ENCODE assay signal across 8 mouse cellular contexts in genomic region chr3:145964473-145964872, GRCm38 (mm10). TPM values are rescaled to one million over a fixed set of nuclear protein-coding genes. Genes with fewer than 3 reads are reported as not detected.
DNase-seq lines count a peak whose midpoint lies in the region; ATAC-seq lines count a peak whose summit lies in the region.

No protein-coding gene starts in this region.

- no peak overlapping the region for H3K27ac ChIP-seq in forebrain, embryonic 15.5 days (replicated peaks)
- H3K27ac ChIP-seq in intestine, embryonic 15.5 days, result peak overlapping the region; percentile 79
- H3K27ac ChIP-seq in liver, embryonic 16.5 days (ENCODE audit: low read length), result 0 out of 2 replicates have a peak overlapping the region, but pooled peaks have one; percentile 58
- H3K27ac ChIP-seq in neural tube, embryonic 14.5 days (ENCODE audit: low read depth, low read length), result no peak overlapping the region

- H3K36me3 ChIP-seq in forebrain, embryonic 15.5 days, result no peaks in the 10 kb centered on the region
- H3K36me3 ChIP-seq in intestine, embryonic 15.5 days, result no peaks in the 10 kb centered on the region
- H3K36me3 ChIP-seq in liver, embryonic 16.5 days (ENCODE audit: control insufficient read depth, insufficient read depth), result no peaks in the 10 kb centered on the region
- no peaks in the 10 kb centered on the region for H3K36me3 ChIP-seq in neural tube, embryonic 14.5 days (ENCODE audit: control insufficient read depth, insufficient read depth, low read length)

- H3K27me3 ChIP-seq in forebrain, embryonic 15.5 days, result peaks cover 30% of the 10 kb centered on the region
- H3K27me3 ChIP-seq in intestine, embryonic 15.5 days (replicated peaks), result no peaks in the 10 kb centered on the region
- peaks cover 16% of the 10 kb centered on the region for H3K27me3 ChIP-seq in liver, embryonic 16.5 days (ENCODE audit: control insufficient read depth, insufficient read depth, low read depth, low read length)
- peaks cover 14% of the 10 kb centered on the region for H3K27me3 ChIP-seq in neural tube, embryonic 14.5 days (ENCODE audit: control insufficient read depth, insufficient read depth, low read length)

- WGBS in forebrain, embryonic 15.5 days, result 15% methylated on average over 10 of the region's 10 CpGs
- 6% methylated on average over 10 of the region's 10 CpGs for WGBS in intestine, embryonic 15.5 days
- 12% methylated on average over 10 of the region's 10 CpGs for WGBS in liver, embryonic 16.5 days (ENCODE audit: insufficient replicate concordance)
- 16% methylated on average over 10 of the region's 10 CpGs for WGBS in neural tube, embryonic 14.5 days

- H3K4me3 ChIP-seq in forebrain, embryonic 15.5 days, result no peak overlapping the region
- no peak overlapping the region for H3K4me3 ChIP-seq in intestine, embryonic 15.5 days (replicated peaks)
- H3K4me3 ChIP-seq in liver, embryonic 16.5 days (ENCODE audit: low read depth, low read length), result no peak overlapping the region
- H3K4me3 ChIP-seq in neural tube, embryonic 14.5 days (ENCODE audit: low read depth, low read length), result no peak overlapping the region

- no peak for ATAC-seq in forebrain, embryonic 15.5 days (replicated peaks)
- peak; percentile 95 for ATAC-seq in intestine, embryonic 15.5 days
- peak; percentile 37 for ATAC-seq in liver, embryonic 16.5 days (ENCODE audit: low read depth)
- peak; percentile 66; the same call in 1 of the 2 replicates for ATAC-seq in neural tube, embryonic 14.5 days (ENCODE audit: low read depth)

- peak overlapping the region; percentile 24 for H3K4me2 ChIP-seq in forebrain, embryonic 15.5 days (replicated peaks)
- peak overlapping the region; percentile 48 for H3K4me2 ChIP-seq in intestine, embryonic 15.5 days (replicated peaks)
- peak overlapping the region; percentile 10 for H3K4me2 ChIP-seq in liver, embryonic 16.5 days (ENCODE audit: low read depth, low read length)
- H3K4me2 ChIP-seq in neural tube, embryonic 14.5 days (ENCODE audit: low read depth, low read length), result 0 out of 2 replicates have a peak overlapping the region, but pooled peaks have one; percentile 11

- intact Hi-C loops in left cerebral cortex, postnatal 25 days (cut with DNase I), result no loop called here
- intact Hi-C loops in left cerebral cortex, postnatal 14 days (cut with DNase I), result no loop called here

- no peak overlapping the region for H3K9ac ChIP-seq in forebrain, embryonic 15.5 days (replicated peaks)
- H3K9ac ChIP-seq in intestine, embryonic 15.5 days, result no peak overlapping the region
- no peak overlapping the region for H3K9ac ChIP-seq in liver, embryonic 16.5 days (ENCODE audit: low read depth, low read length)
- H3K9ac ChIP-seq in neural tube, embryonic 14.5 days (replicated peaks; ENCODE audit: low read depth, low read length), result no peak overlapping the region

- H3K9me3 ChIP-seq in forebrain, embryonic 15.5 days, result no peaks in the 10 kb centered on the region
- no peaks in the 10 kb centered on the region for H3K9me3 ChIP-seq in intestine, embryonic 15.5 days
- H3K9me3 ChIP-seq in liver, embryonic 16.5 days (replicated peaks; ENCODE audit: control insufficient read depth, low read length), result no peaks in the 10 kb centered on the region
- H3K9me3 ChIP-seq in neural tube, embryonic 14.5 days (ENCODE audit: control insufficient read depth, low read length), result no peaks in the 10 kb centered on the region

- H3K4me1 ChIP-seq in forebrain, embryonic 15.5 days, result peaks cover 17% of the 10 kb centered on the region
- peaks cover 17% of the 10 kb centered on the region for H3K4me1 ChIP-seq in intestine, embryonic 15.5 days (replicated peaks)
- peaks cover 5% of the 10 kb centered on the region; the same call in 1 of the 2 replicates for H3K4me1 ChIP-seq in liver, embryonic 16.5 days (ENCODE audit: control insufficient read depth, low read depth, low read length)
- H3K4me1 ChIP-seq in neural tube, embryonic 14.5 days (ENCODE audit: control insufficient read depth, insufficient read depth, low read length), result no peaks in the 10 kb centered on the region

- peak; percentile 21 for DNase-seq in adipocyte (ENCODE audit: low spot score)
- no peak for DNase-seq in testis, postnatal 14 days (ENCODE audit: low spot score)
- DNase-seq in left cerebral cortex, postnatal 25 days (ENCODE audit: low spot score in 2 of 2), result no peak
- no peak for DNase-seq in left cerebral cortex, postnatal 14 days (ENCODE audit: low spot score in 2 of 2)

RNA-seq across cellular contexts. Expression of gene Syde2, which starts 23.2 kb away (rescaled TPM):
- polyA plus RNA-seq in forebrain, embryonic 15.5 days (2015; fragmentation: Nextera tagmentation; extraction: Ambion mirVana), result 0.50 and 0.65 TPM in 2 replicates
- polyA plus RNA-seq in intestine, embryonic 15.5 days (2015; fragmentation: Nextera tagmentation; extraction: Ambion mirVana), result 1.9 and 2.4 TPM in 2 replicates
- polyA plus RNA-seq in liver, embryonic 16.5 days (2015; fragmentation: Nextera tagmentation; extraction: Ambion mirVana), result 0.44 and 0.68 TPM in 2 replicates
- 0.62 and 1.1 TPM in 2 replicates for polyA plus RNA-seq in neural tube, embryonic 14.5 days (2014; fragmentation: Nextera tagmentation; extraction: Ambion mirVana)
- 1 to 10 TPM; 2.7 to 3.8 TPM for total RNA-seq in left cerebral cortex, postnatal 25 days (2021)
- 1 to 10 TPM; 2.6 to 3.2 TPM for total RNA-seq in left cerebral cortex, postnatal 14 days (2021)

RNA-seq across cellular contexts. Expression of gene 2410004B18Rik, which starts 26.7 kb away (rescaled TPM):
- polyA plus RNA-seq in forebrain, embryonic 15.5 days (2015; fragmentation: Nextera tagmentation; extraction: Ambion mirVana), result 71.1 and 80.1 TPM in 2 replicates
- 48.9 and 55.7 TPM in 2 replicates for polyA plus RNA-seq in intestine, embryonic 15.5 days (2015; fragmentation: Nextera tagmentation; extraction: Ambion mirVana)
- polyA plus RNA-seq in liver, embryonic 16.5 days (2015; fragmentation: Nextera tagmentation; extraction: Ambion mirVana), result 10.4 and 11.1 TPM in 2 replicates
- polyA plus RNA-seq in neural tube, embryonic 14.5 days (2014; fragmentation: Nextera tagmentation; extraction: Ambion mirVana), result 78.1 and 80.3 TPM in 2 replicates
- total RNA-seq in left cerebral cortex, postnatal 25 days (2021), result 10 to 100 TPM; 35.7 to 45.1 TPM
- 10 to 100 TPM; 36.6 to 42.2 TPM for total RNA-seq in left cerebral cortex, postnatal 14 days (2021)

RNA-seq across cellular contexts. Expression of gene Bcl10, which starts 41.9 kb away (rescaled TPM):
- 41.3 and 42.4 TPM in 2 replicates for polyA plus RNA-seq in forebrain, embryonic 15.5 days (2015; fragmentation: Nextera tagmentation; extraction: Ambion mirVana)
- 48.6 and 51.1 TPM in 2 replicates for polyA plus RNA-seq in intestine, embryonic 15.5 days (2015; fragmentation: Nextera tagmentation; extraction: Ambion mirVana)
- 20.3 and 21.5 TPM in 2 replicates for polyA plus RNA-seq in liver, embryonic 16.5 days (2015; fragmentation: Nextera tagmentation; extraction: Ambion mirVana)
- polyA plus RNA-seq in neural tube, embryonic 14.5 days (2014; fragmentation: Nextera tagmentation; extraction: Ambion mirVana), result 34.5 and 40.9 TPM in 2 replicates
- total RNA-seq in left cerebral cortex, postnatal 25 days (2021), result 10 to 100 TPM; 13.0 to 13.7 TPM
- total RNA-seq in left cerebral cortex, postnatal 14 days (2021), result 10 to 100 TPM; 15.0 to 15.2 TPM

Comparison
In these comparisons a context has a peak if more than half of its experiments do, and no peak if none do; other contexts are left out.
1. H3K27ac ChIP-seq: peak in intestine, embryonic 15.5 days (single experiment) and liver, embryonic 16.5 days (single experiment); none in forebrain, embryonic 15.5 days (single experiment) and neural tube, embryonic 14.5 days (single experiment).
2. Peak in every context shown above with its lines, with median percentiles within 50 percentile points of each other: H3K4me2 ChIP-seq.